Mouse (Mus musculus) MEL (cell line): ENCODE measurements around the gene Gm42674. TPM values are rescaled to one million over a fixed set of nuclear protein-coding genes. Genes with fewer than 3 reads are reported as not detected.

Experiments used
- DNase-seq: peaks from one replicate; pipeline ENCODE4 v3.0.0; 2011; ENCODE audit warnings: low read depth, low spot score
- H3K27ac ChIP-seq: 2 replicates; pipeline ENCODE4 v1.5.1; 2012; ENCODE audit warnings: low read depth, mild to moderate bottlenecking, control low read depth, low read length, moderate library complexity; ENCODE audit not compliant: control insufficient read depth
- H3K27me3 ChIP-seq, 2 experiments: fragments of 150-350 bp in 1 of 2; sonication (generic) in 1 of 2; 2 replicates each; pipeline ENCODE4 v1.6.1; 2012; ENCODE audit warnings: low read length in 2 of 2, mild to moderate bottlenecking in 2 of 2, improper control_type of control experiment in 1 of 2, moderate library complexity in 1 of 2; ENCODE audit not compliant: insufficient read depth in 2 of 2, control insufficient read depth in 1 of 2
- H3K36me3 ChIP-seq, 2 experiments: 2 replicates each; pipeline ENCODE4 v1.6.1; 2012 to 2014; ENCODE audit warnings: low read length in 2 of 2, improper control_type of control experiment in 1 of 2, inconsistent platforms in 1 of 2, mild to moderate bottlenecking in 1 of 2; ENCODE audit not compliant: insufficient read depth in 2 of 2, control insufficient read depth in 1 of 2
- H3K4me1 ChIP-seq, 2 experiments: fragments of 150-350 bp in 1 of 2; sonication (generic) in 1 of 2; 2 replicates each; pipeline ENCODE4 v1.6.1; 2012; ENCODE audit warnings: low read length in 2 of 2, improper control_type of control experiment in 1 of 2, mild to moderate bottlenecking in 1 of 2; ENCODE audit not compliant: insufficient read depth in 2 of 2, control insufficient read depth in 1 of 2
- H3K4me3 ChIP-seq, 2 experiments: fragments of 150-350 bp in 1 of 2; sonication (generic) in 1 of 2; 2 replicates each; pipeline ENCODE4 v1.5.1; 2012; ENCODE audit warnings: low read depth in 2 of 2, low read length in 2 of 2, mild to moderate bottlenecking in 2 of 2, moderate library complexity in 2 of 2, control low read depth in 1 of 2, improper control_type of control experiment in 1 of 2; ENCODE audit not compliant: control insufficient read depth in 1 of 2, insufficient read depth in 1 of 2
- H3K79me2 ChIP-seq: 2 replicates; pipeline ENCODE4 v1.6.1; 2012; ENCODE audit warnings: mild to moderate bottlenecking, low read length, moderate library complexity; ENCODE audit not compliant: control insufficient read depth, poor library complexity, insufficient read depth
- H3K9ac ChIP-seq: 2 replicates; pipeline ENCODE4 v1.6.1; 2012; ENCODE audit warnings: low read depth, mild to moderate bottlenecking, control low read depth, low read length, moderate library complexity; ENCODE audit not compliant: control insufficient read depth, poor library complexity, severe bottlenecking
- H3K9me3 ChIP-seq: fragments of 150-350 bp; sonication (generic); replicated peaks from 2 replicates; pipeline ENCODE4 v1.6.1; 2012; ENCODE audit warnings: mild to moderate bottlenecking, low read length, improper control_type of control experiment, moderate library complexity; ENCODE audit not compliant: insufficient read depth
- BHLHE40 ChIP-seq: IDR thresholded peaks from 2 replicates; pipeline ENCODE4 v1.6.1; 2012; ENCODE audit warnings: low read depth, mild to moderate bottlenecking, inconsistent platforms, low read length, improper control_type of control experiment, borderline replicate concordance
- CHD1 ChIP-seq: IDR thresholded peaks from 2 replicates; pipeline ENCODE4 v1.6.1; 2012; ENCODE audit warnings: low read depth, mild to moderate bottlenecking, inconsistent platforms, low read length, improper control_type of control experiment
- CHD2 ChIP-seq: IDR thresholded peaks from 2 replicates; pipeline ENCODE4 v1.6.1; 2011; ENCODE audit warnings: low read length, improper control_type of control experiment
- E2F4 ChIP-seq: IDR thresholded peaks from 2 replicates; pipeline ENCODE4 v1.6.1; 2011; ENCODE audit warnings: low read depth, low read length, improper control_type of control experiment, borderline replicate concordance
- GABPA ChIP-seq: IDR thresholded peaks from 2 replicates; pipeline ENCODE4 v1.6.1; 2012; ENCODE audit warnings: low read depth, mild to moderate bottlenecking, inconsistent platforms, low read length, improper control_type of control experiment, moderate library complexity
- GATA1 ChIP-seq: IDR thresholded peaks from 2 replicates; pipeline ENCODE4 v1.6.1; 2011; ENCODE audit warnings: low read depth, low read length, improper control_type of control experiment
- KAT2A ChIP-seq: conservative IDR thresholded peaks from 2 replicates; pipeline ENCODE4 v1.6.1; 2012; ENCODE audit warnings: low read depth, low read length, improper control_type of control experiment, inconsistent platforms
- MAFK ChIP-seq: IDR thresholded peaks from 2 replicates; pipeline ENCODE4 v1.6.1; 2011; ENCODE audit warnings: low read depth, mild to moderate bottlenecking, low read length, improper control_type of control experiment, borderline replicate concordance
- MAX ChIP-seq: IDR thresholded peaks from 2 replicates; pipeline ENCODE4 v1.6.1; 2011; ENCODE audit warnings: low read length, improper control_type of control experiment
- MEF2A ChIP-seq: IDR thresholded peaks from 2 replicates; pipeline ENCODE4 v1.6.1; 2014; ENCODE audit warnings: low read depth, mild to moderate bottlenecking, inconsistent platforms, low read length, improper control_type of control experiment; ENCODE audit not compliant: poor library complexity, insufficient replicate concordance, severe bottlenecking; ENCODE audit errors: extremely low read depth
- MXI1 ChIP-seq: IDR thresholded peaks from 2 replicates; pipeline ENCODE4 v1.6.1; 2011; ENCODE audit warnings: mild to moderate bottlenecking, low read depth, low read length, improper control_type of control experiment
- MYB ChIP-seq: IDR thresholded peaks from 2 replicates; pipeline ENCODE4 v1.6.1; 2011; ENCODE audit warnings: mild to moderate bottlenecking, low read depth, low read length, improper control_type of control experiment
- NELFE ChIP-seq: IDR thresholded peaks from 2 replicates; pipeline ENCODE4 v1.6.1; 2011; ENCODE audit warnings: low read depth, low read length, improper control_type of control experiment
- NRF1 ChIP-seq: IDR thresholded peaks from 2 replicates; pipeline ENCODE4 v1.6.1; 2014; ENCODE audit warnings: low read depth, mild to moderate bottlenecking, inconsistent platforms, low read length, improper control_type of control experiment, moderate library complexity; ENCODE audit not compliant: poor library complexity, insufficient read depth, severe bottlenecking
- POLR2A ChIP-seq, 2 experiments: IDR thresholded peaks; 2 replicates each; pipeline ENCODE4 v1.6.1; 2011 to 2012; ENCODE audit warnings: low read length in 2 of 2, mild to moderate bottlenecking in 2 of 2, control low read depth in 1 of 2, improper control_type of control experiment in 1 of 2, low read depth in 1 of 2, moderate library complexity in 1 of 2; ENCODE audit not compliant: control insufficient read depth in 1 of 2, insufficient read depth in 1 of 2, poor library complexity in 1 of 2
- POLR2AphosphoS2 ChIP-seq: IDR thresholded peaks from 2 replicates; pipeline ENCODE4 v1.6.1; 2011; ENCODE audit warnings: low read length, improper control_type of control experiment
- RAD21 ChIP-seq: IDR thresholded peaks from 2 replicates; pipeline ENCODE4 v1.6.1; 2011; ENCODE audit warnings: mild to moderate bottlenecking, low read depth, low read length, improper control_type of control experiment
- RCOR1 ChIP-seq: IDR thresholded peaks from 2 replicates; pipeline ENCODE4 v1.6.1; 2012; ENCODE audit warnings: low read depth, mild to moderate bottlenecking, inconsistent platforms, low read length, improper control_type of control experiment
- SIN3A ChIP-seq: IDR thresholded peaks from 2 replicates; pipeline ENCODE4 v1.6.1; 2012; ENCODE audit warnings: low read length, improper control_type of control experiment, inconsistent platforms
- SMC3 ChIP-seq: IDR thresholded peaks from 2 replicates; pipeline ENCODE4 v1.6.1; 2011; ENCODE audit warnings: low read depth, low read length, improper control_type of control experiment
- TCF12 ChIP-seq: IDR thresholded peaks from 2 replicates; pipeline ENCODE4 v1.6.1; 2014; ENCODE audit warnings: low read depth, mild to moderate bottlenecking, inconsistent platforms, low read length, improper control_type of control experiment, moderate library complexity
- USF1 ChIP-seq: IDR thresholded peaks from 2 replicates; pipeline ENCODE4 v1.6.1; 2014; ENCODE audit warnings: low read depth, mild to moderate bottlenecking, inconsistent platforms, low read length, improper control_type of control experiment, moderate library complexity
- ZC3H11A ChIP-seq: IDR thresholded peaks from 2 replicates; pipeline ENCODE4 v1.6.1; 2012; ENCODE audit warnings: low read depth, mild to moderate bottlenecking, inconsistent platforms, low read length, improper control_type of control experiment
- ZKSCAN1 ChIP-seq: IDR thresholded peaks from 2 replicates; pipeline ENCODE4 v1.6.1; 2012; ENCODE audit warnings: low read depth, mild to moderate bottlenecking, inconsistent platforms, low read length, improper control_type of control experiment, moderate library complexity
- ZMIZ1 ChIP-seq: IDR thresholded peaks from 2 replicates; pipeline ENCODE4 v1.6.1; 2012; ENCODE audit warnings: low read depth, mild to moderate bottlenecking, inconsistent platforms, low read length, improper control_type of control experiment, moderate library complexity
- polyA plus RNA-seq, 2 experiments: library from polyadenylated mRNA; stranded (reverse) in 1 of 2; unstranded in 1 of 2; fragments of >175 nt in 1 of 2; fragments of >200 nt in 1 of 2; gene quantifications; 2 replicates each; pipeline versions ENCODE4 v1.2.1 to v1.2.4; 2012; ENCODE audit warnings: low replicate concordance in 2 of 2, low read depth in 1 of 2; ENCODE audit not compliant: insufficient read length in 2 of 2, insufficient read depth in 1 of 2, missing spikeins in 1 of 2
- total RNA-seq: library from RNA; depleted of rRNA; stranded (reverse); fragments of 300-350 nt; gene quantifications from 2 replicates; pipeline ENCODE4 v1.2.3, GENCODE M21; 2012; rRNA removed

Gm42674 gene
- not detected in 2 replicates for total RNA-seq
- polyA plus RNA-seq, result not detected

- no peak for TF ChIP-seq NRF1
- no peak for TF ChIP-seq ZKSCAN1
- no peak for TF ChIP-seq GABPA
- no peak for TF ChIP-seq SIN3A
- no peak for TF ChIP-seq ZMIZ1
- no peak for TF ChIP-seq MEF2A
- no peak for TF ChIP-seq POLR2AphosphoS2
- no peak for TF ChIP-seq USF1
- TF ChIP-seq SMC3, result no peak
- TF ChIP-seq, all 39 proteins: peak for 0
- no peak within 1 kb of the TSS for H3K9ac ChIP-seq
- H3K4me3 ChIP-seq, result no peak within 1 kb of the TSS
- H3K27me3 ChIP-seq, result peaks cover 0 to 1% of the 10 kb centered on the region in 2 experiments; a peak in 1 of 4 replicates
- no peaks in the 10 kb centered on the region for H3K9me3 ChIP-seq
- H3K36me3 ChIP-seq, result peaks cover 0 to 19% of the 10 kb centered on the region in 2 experiments; a peak in 2 of 4 replicates
- H3K79me2 ChIP-seq, result no peaks in the 10 kb centered on the region
- no peak for DNase-seq
- H3K4me1 ChIP-seq, result peaks cover 8 to 23% of the 10 kb centered on the region in 2 experiments
- no peak within 1 kb of the TSS for H3K27ac ChIP-seq
Measured at GRCm38 (mm10) chr3:90601486-90602110, at the start of gene Gm42674. Gm42674 (plus strand) TSS chr3:90601904.

DNA sequence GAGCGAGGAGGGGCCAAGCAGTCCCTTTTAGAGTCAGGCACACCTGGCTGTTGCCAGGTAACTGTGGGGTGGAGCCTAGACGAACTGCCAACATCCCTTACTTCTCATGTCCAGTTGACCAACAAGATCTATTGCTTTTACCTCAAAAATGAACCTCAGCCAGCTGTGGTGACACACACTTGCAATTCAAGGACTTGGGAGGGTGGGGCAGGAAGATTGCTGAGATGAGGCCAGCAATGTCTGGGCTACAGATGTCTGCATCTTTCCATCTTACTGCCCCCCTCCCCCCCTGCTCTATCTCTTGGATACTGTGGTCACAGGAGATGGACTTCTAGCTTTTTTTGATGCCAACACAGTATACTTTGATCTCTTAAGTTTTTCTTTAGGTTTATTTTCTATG is 49.5 kb upstream of the Gm42674 start:
- no peaks in the 10 kb centered on the region; a peak in 1 of 4 replicates for H3K4me1 ChIP-seq
- H3K27me3 ChIP-seq, result peaks cover 20 to 46% of the 10 kb centered on the region in 2 experiments
- no peak for TF ChIP-seq ZC3H11A
- no peak for TF ChIP-seq GATA1
- TF ChIP-seq POLR2A (IDR thresholded peaks at IDR 0.05; ENCODE audit: control insufficient read depth in 1 of 2, insufficient read depth in 1 of 2, low read depth in 1 of 2, low read length in 2 of 2, poor library complexity in 1 of 2), result no peak
- TF ChIP-seq CHD1, result no peak
- no peak for TF ChIP-seq MXI1
- TF ChIP-seq TCF12, result no peak
- no peak for TF ChIP-seq E2F4
- no peak for TF ChIP-seq SIN3A
- no peak for TF ChIP-seq MAX
- no peak for TF ChIP-seq CHD2
- no peak for TF ChIP-seq KAT2A
- no peak for TF ChIP-seq RCOR1
- no peak for TF ChIP-seq BHLHE40
- no peak for TF ChIP-seq USF1
- TF ChIP-seq NELFE, result no peak
- no peak for TF ChIP-seq MAFK
- TF ChIP-seq RAD21, result no peak
- TF ChIP-seq MYB, result no peak
- H3K79me2 ChIP-seq, result no peaks in the 10 kb centered on the region
- H3K4me3 ChIP-seq, result no peak overlapping the region
- no peak overlapping the region for H3K27ac ChIP-seq
- no peaks in the 10 kb centered on the region for H3K36me3 ChIP-seq
- no peaks in the 10 kb centered on the region for H3K9me3 ChIP-seq
- H3K9ac ChIP-seq, result no peak overlapping the region
- no peak for DNase-seq
